Mouse (Mus musculus) ES-Bruce4 (cell line): ENCODE data around the gene Prcp.

Experiments used
- CTCF ChIP-seq: IDR thresholded peaks from one replicate; pipeline ENCODE4 v1.8.1; 2011; ENCODE audit warnings: low read depth, low read length
- EP300 ChIP-seq: IDR thresholded peaks from 2 replicates; pipeline ENCODE4 v1.6.1; 2011; ENCODE audit warnings: low read depth, low read length; ENCODE audit not compliant: insufficient read depth
- POLR2A ChIP-seq: IDR thresholded peaks from one replicate; pipeline ENCODE4 v1.8.1; 2011; ENCODE audit warnings: low read length; ENCODE audit not compliant: insufficient read depth

- no peak for TF ChIP-seq CTCF
- TF ChIP-seq POLR2A, result no peak
- TF ChIP-seq EP300, result no peak
Measured at GRCm38 (mm10) chr7:92834391-92834790, 39.9 kb upstream of the Prcp start.
